Mouse (Mus musculus) left cerebral cortex, adult 9 months (tissue): ENCODE measurements at regions not wholly inside any gene's neighbourhood (a gene's known extent, or its start where the extent isn't known, plus 50 kb on each side); places are given as distances from the start of the nearest gene placed in this dataset.
A peak's percentile ranks its signal among the peaks of the same experiment; 100 is the strongest.

Experiments
- DNase-seq, 2 experiments: peaks; one replicate each; pipeline ENCODE4 v3.0.0; 2022; ENCODE audit warnings: low spot score in 2 of 2

GRCm38 (mm10) chr7:67895166-67895565 is 57.5 kb upstream of the Igf1r start:
- DNase-seq, result no peak

- DNase-seq, result no peak
These were observed 59.7 kb upstream of the Igf1r start for GRCm38 (mm10) chr7:67892917-67893316.

GRCm38 (mm10) chr7:67883040-67883439 is 69.6 kb upstream of the Igf1r start:
- DNase-seq, result no peak

GRCm38 (mm10) chr7:67882606-67883005 is 70.0 kb upstream of the Igf1r start:
- peak in 1 of 2 experiments; percentile 5 for DNase-seq

GRCm38 (mm10) chr7:67878226-67878625 is 74.4 kb upstream of the Igf1r start:
- DNase-seq, result no peak

- no peak for DNase-seq
These were observed 75.0 kb upstream of the Igf1r start for GRCm38 (mm10) chr7:67877587-67877986.

- DNase-seq, result no peak
These were observed 94.8 kb upstream of the Synm start for GRCm38 (mm10) chr7:67854080-67855022.

GRCm38 (mm10) chr7:67852859-67853258 is 93.3 kb upstream of the Synm start:
- no peak for DNase-seq

GRCm38 (mm10) chr7:67849509-67849862 is 89.9 kb upstream of the Synm start:
- DNase-seq, result no peak

- DNase-seq, result peak; percentile 30 to 61
These were observed 89.3 kb upstream of the Synm start for GRCm38 (mm10) chr7:67848589-67849508.

GRCm38 (mm10) chr7:67846796-67847195 is 87.3 kb upstream of the Synm start:
- no peak for DNase-seq

GRCm38 (mm10) chr7:67836984-67837383 is 77.4 kb upstream of the Synm start:
- DNase-seq, result no peak

- no peak for DNase-seq
These were observed 76.8 kb upstream of the Synm start for GRCm38 (mm10) chr7:67836117-67836949.

- no peak for DNase-seq
These were observed 72.2 kb upstream of the Synm start for GRCm38 (mm10) chr7:67831738-67832137.

- no peak for DNase-seq
These were observed 67.8 kb upstream of the Synm start for GRCm38 (mm10) chr7:67827386-67827785.

GRCm38 (mm10) chr7:67826936-67827335 is 67.4 kb upstream of the Synm start:
- DNase-seq, result no peak

- no peak for DNase-seq
These were observed 66.8 kb upstream of the Synm start for GRCm38 (mm10) chr7:67826368-67826767.

- no peak for DNase-seq
These were observed 66.2 kb upstream of the Synm start for GRCm38 (mm10) chr7:67825636-67826280.

- DNase-seq, result peak in 1 of 2 experiments; percentile 30
These were observed 64.6 kb upstream of the Synm start for GRCm38 (mm10) chr7:67823943-67824645.

- no peak for DNase-seq
These were observed 60.0 kb upstream of the Synm start for GRCm38 (mm10) chr7:67819551-67819950.
